Mouse (Mus musculus) stomach, postnatal 0 days (tissue): Measurements from ENCODE around the gene Bspry.

Experiments
- CTCF ChIP-seq: IDR thresholded peaks from 2 replicates; pipeline ENCODE4 v1.5.1; 2016; ENCODE audit warnings: antibody characterized with exemption, low read depth, mild to moderate bottlenecking, moderate library complexity
- EP300 ChIP-seq: optimal IDR thresholded peaks from 2 replicates; pipeline ENCODE3; 2016; ENCODE audit warnings: antibody characterized with exemption

DNA sequence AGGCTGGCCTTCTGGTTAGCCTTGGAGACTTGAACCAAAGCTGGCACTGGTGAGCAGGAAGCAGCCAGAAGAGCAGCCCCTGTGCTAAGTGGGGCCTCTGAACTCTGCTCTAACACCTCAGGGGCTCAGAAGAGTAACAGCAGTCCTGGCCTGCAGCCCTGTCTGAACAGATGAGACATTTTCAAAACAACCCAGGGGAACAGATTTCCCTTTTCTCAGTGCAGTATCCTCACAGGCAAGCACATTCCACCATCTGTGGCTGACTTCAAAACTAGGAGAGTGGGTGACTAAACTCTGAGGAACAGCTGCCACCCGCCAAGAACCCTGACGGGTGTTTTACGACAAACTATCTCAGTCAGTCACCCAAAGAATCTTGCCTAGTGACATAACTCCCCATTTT lies 20.8 kb upstream of the Bspry start:
- TF ChIP-seq CTCF (no peak), EP300 (no peak)
